Mouse (Mus musculus): ENCODE measurements around the gene Med27. TPM values are rescaled to one million over a fixed set of nuclear protein-coding genes. Genes with fewer than 3 reads are reported as not detected.

The Med27 gene
- total RNA-seq (2021): 10 to 100 TPM; 41.9 to 46.7 TPM

GRCm38 (mm10) chr2:29346629-29347271 lies at the start of gene Med27:
Gene Med27, plus strand, starts transcription at chr2:29346819.
- peak; percentile 96 to 97 for DNase-seq (ENCODE audit: extremely low spot score in 1 of 2, low spot score in 1 of 2)

- peak in 1 of 2 experiments; percentile 9 for DNase-seq (ENCODE audit: extremely low spot score in 1 of 2, low spot score in 1 of 2)
Observed at GRCm38 (mm10) chr2:29309966-29310365, 36.7 kb upstream of the Med27 start.

- no peak for DNase-seq (ENCODE audit: extremely low spot score in 1 of 2, low spot score in 1 of 2)
Observed at GRCm38 (mm10) chr2:29312058-29312457, 34.6 kb upstream of the Med27 start.

- no peak for DNase-seq (ENCODE audit: extremely low spot score in 1 of 2, low spot score in 1 of 2)
Observed at GRCm38 (mm10) chr2:29317906-29318470, 28.6 kb upstream of the Med27 start.

- no peak for DNase-seq (ENCODE audit: extremely low spot score in 1 of 2, low spot score in 1 of 2)
Observed at GRCm38 (mm10) chr2:29318596-29318995, 28.0 kb upstream of the Med27 start.

- DNase-seq (ENCODE audit: extremely low spot score in 1 of 2, low spot score in 1 of 2): peak; percentile 20 to 21
Observed at GRCm38 (mm10) chr2:29320229-29320751, 26.3 kb upstream of the Med27 start.

GRCm38 (mm10) chr2:29320780-29321179 lies 25.8 kb upstream of the Med27 start:
- no peak for DNase-seq (ENCODE audit: extremely low spot score in 1 of 2, low spot score in 1 of 2)

- no peak for DNase-seq (ENCODE audit: extremely low spot score in 1 of 2, low spot score in 1 of 2)
Observed at GRCm38 (mm10) chr2:29324456-29324855, 22.2 kb upstream of the Med27 start.

- DNase-seq (ENCODE audit: extremely low spot score in 1 of 2, low spot score in 1 of 2): no peak
Observed at GRCm38 (mm10) chr2:29330471-29330870, 16.1 kb upstream of the Med27 start.

GRCm38 (mm10) chr2:29338396-29338795 lies 8.2 kb upstream of the Med27 start:
- no peak for DNase-seq (ENCODE audit: extremely low spot score in 1 of 2, low spot score in 1 of 2)

GRCm38 (mm10) chr2:29358696-29359375 lies 12.2 kb downstream of the Med27 start:
- DNase-seq (ENCODE audit: extremely low spot score in 1 of 2, low spot score in 1 of 2): no peak

- no peak for DNase-seq (ENCODE audit: extremely low spot score in 1 of 2, low spot score in 1 of 2)
Observed at GRCm38 (mm10) chr2:29360956-29361355, 14.3 kb downstream of the Med27 start.

- no peak for DNase-seq (ENCODE audit: extremely low spot score in 1 of 2, low spot score in 1 of 2)
Observed at GRCm38 (mm10) chr2:29365000-29365695, 18.5 kb downstream of the Med27 start.

- DNase-seq (ENCODE audit: extremely low spot score in 1 of 2, low spot score in 1 of 2): no peak
Observed at GRCm38 (mm10) chr2:29368730-29369129, 22.1 kb downstream of the Med27 start.

GRCm38 (mm10) chr2:29372176-29372575 lies 25.6 kb downstream of the Med27 start:
- DNase-seq (ENCODE audit: extremely low spot score in 1 of 2, low spot score in 1 of 2): no peak

- no peak for DNase-seq (ENCODE audit: extremely low spot score in 1 of 2, low spot score in 1 of 2)
Observed at GRCm38 (mm10) chr2:29381683-29382082, 35.1 kb downstream of the Med27 start.

GRCm38 (mm10) chr2:29382583-29382982 lies 36.0 kb downstream of the Med27 start:
- no peak for DNase-seq (ENCODE audit: extremely low spot score in 1 of 2, low spot score in 1 of 2)

GRCm38 (mm10) chr2:29383133-29383532 lies 36.5 kb downstream of the Med27 start:
- no peak for DNase-seq (ENCODE audit: extremely low spot score in 1 of 2, low spot score in 1 of 2)

GRCm38 (mm10) chr2:29385405-29385804 lies 38.8 kb downstream of the Med27 start:
- DNase-seq (ENCODE audit: extremely low spot score in 1 of 2, low spot score in 1 of 2): no peak

- no peak for DNase-seq (ENCODE audit: extremely low spot score in 1 of 2, low spot score in 1 of 2)
Observed at GRCm38 (mm10) chr2:29387268-29387667, 40.6 kb downstream of the Med27 start.

GRCm38 (mm10) chr2:29388937-29389336 lies 42.3 kb downstream of the Med27 start:
- no peak for DNase-seq (ENCODE audit: extremely low spot score in 1 of 2, low spot score in 1 of 2)

Data from layer of hippocampus, postnatal 25 days (tissue).